Mouse (Mus musculus) spleen, postnatal 14 days (tissue): Measurements from ENCODE around the gene Gpc6.

ENCODE experiments used
- DNase-seq, 2 experiments: peaks; one replicate each; pipeline ENCODE4 v3.0.0; 2021 to 2022; ENCODE audit warnings: low spot score in 2 of 2

Gpc6 gene

DNA sequence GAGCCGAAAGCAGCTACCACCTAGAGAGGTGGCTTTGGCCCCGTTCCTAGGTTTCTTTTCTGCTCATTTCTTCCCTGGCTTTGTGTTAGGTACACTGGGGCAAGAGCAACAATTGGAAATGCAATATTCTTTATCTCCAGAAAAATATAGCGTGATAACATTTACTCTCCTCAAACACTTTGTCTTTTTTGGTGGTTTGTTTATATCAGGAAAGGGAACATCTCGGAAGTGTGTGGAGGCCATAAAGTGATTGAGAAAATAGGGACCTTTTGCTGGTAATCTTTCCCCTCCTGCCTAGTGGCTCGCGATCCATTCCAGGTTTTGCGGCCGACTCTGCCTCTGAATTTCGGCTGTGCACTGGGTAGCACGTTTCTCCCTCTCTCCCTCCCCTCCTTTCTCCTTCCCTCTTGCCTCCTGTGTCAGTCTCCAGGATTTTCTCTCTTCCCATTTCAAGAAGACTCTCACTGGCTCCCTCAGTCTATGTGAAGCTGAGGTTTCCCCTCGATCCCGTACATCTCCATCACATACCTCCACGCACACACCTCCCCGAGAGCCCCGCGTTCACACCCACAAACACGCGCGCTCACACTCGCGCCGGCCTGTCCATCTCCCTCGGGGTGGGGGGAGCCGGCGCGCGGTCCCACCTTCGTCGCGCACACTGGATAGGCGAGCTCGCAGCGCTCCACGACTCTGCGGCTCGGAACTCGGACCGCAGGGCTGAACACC lies at the start of gene Gpc6:
TSS of gene Gpc6 (plus strand) at position 440 of the 726 bp plus-strand sequence.
- DNase-seq: no peak

DNA sequence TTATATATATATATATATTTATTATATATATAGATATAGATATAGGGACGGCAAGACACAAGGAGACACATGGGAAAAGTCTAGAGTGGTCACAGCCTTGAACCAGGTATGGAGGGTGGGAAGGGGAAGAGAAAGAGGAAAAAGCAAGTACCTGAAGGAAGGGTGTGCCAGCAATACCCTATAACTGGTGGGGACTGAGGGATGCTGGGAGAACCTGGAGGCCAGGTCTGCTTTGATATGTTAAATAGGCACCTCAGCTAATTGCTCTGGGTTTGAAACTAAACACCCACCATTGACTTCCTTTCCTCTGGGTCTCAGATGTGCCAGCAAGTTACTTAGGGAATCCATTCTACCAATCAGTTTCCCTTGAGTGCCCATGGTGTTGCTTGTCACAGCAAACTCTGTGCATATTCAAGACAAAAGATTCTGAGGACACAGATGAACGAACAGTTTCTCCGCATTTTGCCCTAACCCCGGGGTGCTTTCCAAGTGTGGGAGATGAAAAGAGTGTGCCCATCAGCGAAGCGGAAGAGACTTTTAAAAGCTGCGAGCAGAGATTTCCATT lies 42.6 kb upstream of the Gpc6 start:
- DNase-seq: no peak

DNA sequence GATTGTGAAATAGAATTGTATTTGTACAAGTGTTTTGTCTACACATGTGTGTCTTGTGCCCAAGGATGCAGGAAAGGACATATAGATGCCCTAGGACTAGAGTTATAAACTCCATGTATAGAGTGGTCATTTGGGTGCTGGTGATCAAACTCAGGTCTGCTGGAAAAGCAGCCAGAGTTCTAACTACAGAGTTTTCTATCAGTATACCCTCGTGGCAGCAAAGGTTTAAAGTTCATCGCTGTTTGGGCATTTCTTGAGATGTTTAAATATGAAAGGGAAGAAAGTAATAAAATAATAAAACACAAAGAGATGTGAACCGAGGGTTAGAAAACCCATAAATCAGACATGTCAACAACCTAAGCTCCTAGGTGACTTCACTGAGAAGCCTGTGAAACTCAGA lies 30.8 kb upstream of the Gpc6 start:
- no peak for DNase-seq

DNA sequence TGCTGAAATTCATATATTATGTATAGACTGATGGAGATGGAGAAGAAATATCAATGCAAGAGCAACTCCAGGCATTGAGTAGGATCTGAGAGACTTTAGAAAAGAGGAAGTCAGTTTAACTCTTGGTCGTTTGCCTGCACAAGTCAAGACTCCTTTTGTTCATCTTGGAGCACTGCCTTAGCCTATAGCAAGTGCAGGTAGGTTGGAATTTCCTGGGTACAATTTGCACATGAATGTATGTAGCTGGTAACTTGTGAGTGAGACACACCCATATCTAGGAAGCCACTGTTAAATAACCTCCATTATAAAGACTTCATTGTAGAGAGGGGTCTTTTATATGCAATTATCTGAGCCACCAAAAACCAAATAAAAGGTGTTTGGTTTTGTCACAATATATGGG lies 27.1 kb upstream of the Gpc6 start:
- no peak for DNase-seq

DNA sequence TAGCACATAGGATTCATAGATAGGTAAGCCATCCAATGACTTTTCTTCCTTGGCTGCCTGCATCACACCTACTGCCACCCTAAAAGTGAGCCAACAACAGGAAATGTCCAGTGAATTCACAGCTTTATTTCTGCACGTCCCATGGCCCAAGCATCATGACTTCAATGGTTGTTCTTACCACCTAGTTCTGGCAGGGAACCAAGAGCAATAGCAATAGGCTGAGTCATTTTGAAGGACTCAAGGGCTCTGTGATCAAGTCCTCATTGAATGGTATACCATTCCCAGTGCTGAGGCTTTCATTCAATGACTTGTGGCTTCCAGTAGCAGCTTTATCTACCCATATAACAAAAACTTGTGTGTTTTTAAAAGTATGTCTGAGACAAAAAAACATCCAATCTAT lies 13.3 kb upstream of the Gpc6 start:
- no peak for DNase-seq

DNA sequence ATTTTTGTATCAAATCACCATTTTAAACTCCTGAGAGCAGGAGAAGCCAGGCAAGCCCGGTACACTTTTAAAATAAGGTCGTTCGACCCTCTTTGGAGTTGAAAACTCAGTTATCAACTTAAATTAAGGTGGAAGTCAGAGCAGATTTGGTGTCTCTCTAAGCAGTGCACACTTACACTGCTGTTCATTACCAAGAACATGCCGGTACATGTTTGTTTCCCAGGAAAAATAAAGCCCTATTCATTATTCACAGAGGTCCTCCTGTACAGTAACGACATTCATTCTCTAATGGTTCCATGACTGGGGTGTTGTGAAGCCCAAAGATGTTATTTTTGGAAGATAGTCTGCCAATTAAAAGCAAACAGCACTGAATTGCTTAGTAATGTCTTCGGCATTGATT lies 8.2 kb upstream of the Gpc6 start:
- no peak for DNase-seq

DNA sequence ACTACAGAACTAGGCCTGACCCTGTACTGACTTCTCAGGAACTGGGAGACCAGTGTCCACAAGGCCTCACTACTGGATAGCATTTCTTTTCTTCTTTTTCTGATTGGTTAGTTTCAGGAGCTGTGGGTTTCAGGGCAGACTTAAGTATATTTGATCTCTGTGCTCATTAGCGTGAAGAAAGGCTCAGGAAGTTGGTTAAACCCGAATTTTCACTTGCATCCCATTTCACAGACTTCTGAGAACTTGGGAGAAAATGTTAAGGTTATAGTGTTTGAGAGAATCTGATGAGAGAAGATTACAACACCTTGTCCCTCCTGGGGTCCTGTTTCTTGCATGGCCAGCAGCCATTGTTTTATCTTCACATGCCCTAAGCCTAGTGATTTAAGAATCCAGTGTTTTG lies 849 bp upstream of the Gpc6 start:
- no peak for DNase-seq

DNA sequence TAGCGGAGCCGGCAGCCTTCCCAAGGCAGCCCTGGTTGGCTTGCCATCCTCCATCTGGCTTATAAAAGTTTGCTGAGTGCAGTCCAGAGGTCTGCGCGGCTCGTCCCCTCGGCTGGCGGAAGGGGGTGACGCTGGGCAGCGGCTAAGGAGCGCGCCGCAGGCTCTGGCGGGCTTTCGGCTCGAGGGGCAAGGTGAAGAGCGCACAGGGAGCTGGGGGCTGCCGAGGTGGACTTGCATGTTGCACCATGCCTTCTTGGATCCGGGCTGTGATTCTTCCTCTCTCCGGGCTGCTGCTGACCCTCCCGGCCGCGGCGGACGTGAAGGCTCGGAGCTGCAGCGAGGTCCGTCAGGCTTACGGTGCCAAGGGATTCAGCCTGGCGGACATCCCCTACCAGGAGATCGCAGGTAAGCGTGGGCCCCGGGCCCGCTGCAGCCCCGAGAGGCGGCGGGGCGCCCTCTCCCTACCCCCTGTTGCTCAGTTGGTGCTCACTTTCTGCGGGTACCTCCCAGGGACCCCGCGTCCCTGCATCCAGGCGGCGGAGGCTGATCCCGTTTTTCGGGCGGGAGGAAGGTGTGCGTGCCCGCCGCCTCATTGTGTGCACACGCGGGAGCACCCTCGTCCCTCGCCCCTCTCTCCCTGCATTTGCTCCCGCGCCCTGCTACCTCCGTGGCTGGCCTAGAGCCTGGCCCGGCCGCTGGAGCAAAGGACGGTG lies 732 bp downstream of the Gpc6 start:
- no peak for DNase-seq

DNA sequence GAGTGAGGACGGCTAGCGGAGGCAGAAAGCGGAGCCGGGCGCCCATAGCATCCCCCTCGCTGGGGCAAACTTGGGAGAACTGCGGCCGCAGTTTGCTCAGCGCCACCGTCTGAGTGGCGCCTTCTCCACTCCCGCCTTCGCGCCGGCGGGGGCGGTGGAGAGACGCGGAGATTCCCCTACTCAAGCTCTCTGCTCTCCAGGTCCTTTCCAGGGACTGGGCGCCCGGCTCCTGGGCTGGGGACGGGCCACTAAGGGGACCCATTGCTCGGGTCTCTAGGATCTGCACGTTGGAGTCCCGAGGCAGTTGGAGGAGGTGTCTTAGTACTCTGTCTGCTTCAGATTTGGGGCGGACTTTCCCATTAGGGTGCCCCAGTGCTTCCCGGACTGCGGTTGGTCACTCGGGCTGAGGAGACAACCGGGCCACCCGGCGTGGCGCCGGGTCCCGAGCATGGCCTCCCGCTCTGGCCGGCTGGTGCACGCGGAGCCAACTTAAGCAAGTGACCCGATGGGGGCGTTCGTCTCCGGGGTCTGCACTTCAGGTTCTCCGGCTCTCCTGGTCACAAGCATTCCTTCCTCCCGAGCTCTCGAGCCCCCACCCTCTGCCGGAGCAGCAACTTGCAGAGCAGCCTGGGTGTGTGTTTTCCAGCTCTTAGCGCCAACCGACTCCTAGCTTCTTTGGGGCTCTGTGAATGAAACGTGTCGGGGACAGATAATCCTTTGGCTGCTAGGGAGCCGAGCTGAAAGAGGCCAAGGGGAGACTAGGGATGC lies 1.5 kb downstream of the Gpc6 start:
- no peak for DNase-seq

DNA sequence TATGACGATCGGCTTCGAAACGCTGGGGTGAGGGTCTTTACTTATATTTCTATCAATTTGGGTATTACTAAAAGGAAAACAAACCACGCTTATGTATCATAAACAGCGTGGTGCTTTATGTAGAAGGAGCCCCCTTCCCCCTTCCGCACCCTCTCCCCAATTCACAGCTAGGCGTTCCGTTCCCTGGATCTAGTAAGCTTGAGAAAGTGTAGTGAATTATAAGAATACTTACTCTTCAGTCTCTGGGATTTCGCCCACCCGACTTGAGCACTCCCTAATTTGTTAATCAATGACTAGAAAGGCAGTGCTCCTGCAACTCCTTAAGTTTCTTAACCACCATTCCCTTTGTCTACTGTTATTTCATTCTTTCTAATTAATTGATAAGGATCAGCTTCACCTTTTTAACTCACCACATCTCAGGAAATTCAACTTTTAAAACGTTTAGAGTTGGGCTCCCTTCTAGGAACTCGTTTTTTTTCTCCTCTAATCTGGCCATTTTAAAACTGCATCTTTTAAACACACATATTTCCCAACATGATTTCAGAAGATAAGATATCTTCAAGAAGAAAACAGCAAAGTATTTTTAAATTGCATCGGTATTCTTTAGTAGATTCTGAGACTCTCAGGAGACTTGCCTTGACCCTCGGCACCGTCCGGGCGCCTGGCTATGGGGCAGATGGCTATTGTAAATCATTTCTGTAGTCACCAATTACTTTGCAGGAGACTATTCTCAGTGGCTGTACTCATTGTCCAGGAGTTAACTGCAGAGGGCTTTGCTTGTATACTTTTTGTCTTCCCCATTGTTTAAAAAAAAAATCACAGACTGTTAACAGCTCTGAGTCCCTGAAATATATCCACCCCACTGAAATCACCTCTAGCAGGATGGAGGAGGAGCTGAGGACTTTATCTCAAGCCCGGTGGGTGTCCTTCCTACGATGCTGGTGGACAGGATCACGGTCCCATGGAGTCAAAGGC lies 2.5 kb downstream of the Gpc6 start:
- no peak for DNase-seq

DNA sequence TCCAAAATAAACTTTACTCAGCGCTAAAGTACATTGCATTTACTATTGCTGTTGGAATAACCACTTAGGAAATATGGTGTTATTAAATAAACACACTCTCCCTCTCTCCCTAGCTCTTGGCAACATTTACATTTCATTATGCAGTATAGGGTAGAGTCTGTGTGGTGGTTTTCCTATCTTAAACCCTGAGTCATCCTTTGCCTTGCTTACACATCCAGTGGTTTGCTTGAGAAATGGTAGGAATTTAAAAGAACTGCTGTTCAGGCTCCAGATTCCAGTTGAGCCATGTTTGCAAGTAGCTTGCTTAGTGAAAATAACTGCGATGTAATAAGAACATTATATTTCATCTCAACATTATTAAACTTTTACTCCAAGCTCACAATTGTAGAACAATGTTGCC lies 3.3 kb downstream of the Gpc6 start:
- no peak for DNase-seq

DNA sequence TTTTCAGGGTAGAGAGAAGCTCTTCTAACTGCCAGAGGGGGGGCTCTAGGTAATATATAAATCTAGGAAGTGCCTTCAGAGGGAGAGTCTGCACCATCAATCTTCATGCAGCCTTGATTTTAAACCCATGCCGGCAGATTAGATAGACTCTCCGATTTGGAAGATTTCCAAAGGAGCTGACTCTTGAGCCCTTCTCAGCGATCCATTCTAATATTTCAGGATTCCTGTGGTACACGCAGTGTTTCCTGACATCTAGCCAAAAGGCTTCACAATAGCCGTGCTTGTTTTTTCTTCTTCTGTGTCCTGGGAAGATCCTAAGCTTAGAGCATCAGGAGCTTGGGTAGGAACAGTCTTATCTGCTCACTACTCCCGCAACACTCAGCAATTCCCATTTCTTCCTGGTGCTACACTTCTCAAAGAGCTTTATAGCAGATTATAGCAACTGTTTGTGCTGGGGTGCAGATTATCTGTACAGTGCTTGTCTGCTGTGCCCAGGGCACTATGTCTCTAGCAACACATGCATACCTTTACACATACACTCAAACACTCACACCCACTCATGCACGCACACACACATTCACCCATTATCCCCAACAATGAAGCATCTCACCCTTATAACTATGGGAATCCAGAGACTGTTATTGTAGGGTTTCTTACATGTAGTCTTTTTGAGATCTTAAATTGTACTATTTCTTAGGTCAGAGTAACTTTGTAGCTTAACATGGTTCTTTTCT lies 3.8 kb downstream of the Gpc6 start:
- no peak for DNase-seq

DNA sequence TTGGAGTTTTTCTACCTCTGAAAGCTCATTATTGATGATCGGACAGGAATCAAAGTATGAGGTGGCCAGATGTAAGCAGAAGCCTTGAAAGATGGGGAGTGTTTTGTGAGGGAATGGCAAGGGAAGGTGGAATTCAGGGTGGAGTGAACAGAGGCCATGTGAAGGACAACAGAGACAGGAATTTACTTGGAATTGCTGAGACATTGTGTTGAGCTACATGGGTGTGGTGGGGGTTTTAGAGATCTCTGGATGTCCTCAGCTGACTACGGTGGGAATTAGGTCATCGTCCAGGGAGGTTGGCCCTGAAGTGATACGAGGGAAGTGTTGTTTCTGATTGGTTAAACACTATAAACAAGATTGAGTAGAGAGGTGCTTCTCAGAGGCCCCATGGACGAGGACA lies 8.7 kb downstream of the Gpc6 start:
- no peak for DNase-seq

DNA sequence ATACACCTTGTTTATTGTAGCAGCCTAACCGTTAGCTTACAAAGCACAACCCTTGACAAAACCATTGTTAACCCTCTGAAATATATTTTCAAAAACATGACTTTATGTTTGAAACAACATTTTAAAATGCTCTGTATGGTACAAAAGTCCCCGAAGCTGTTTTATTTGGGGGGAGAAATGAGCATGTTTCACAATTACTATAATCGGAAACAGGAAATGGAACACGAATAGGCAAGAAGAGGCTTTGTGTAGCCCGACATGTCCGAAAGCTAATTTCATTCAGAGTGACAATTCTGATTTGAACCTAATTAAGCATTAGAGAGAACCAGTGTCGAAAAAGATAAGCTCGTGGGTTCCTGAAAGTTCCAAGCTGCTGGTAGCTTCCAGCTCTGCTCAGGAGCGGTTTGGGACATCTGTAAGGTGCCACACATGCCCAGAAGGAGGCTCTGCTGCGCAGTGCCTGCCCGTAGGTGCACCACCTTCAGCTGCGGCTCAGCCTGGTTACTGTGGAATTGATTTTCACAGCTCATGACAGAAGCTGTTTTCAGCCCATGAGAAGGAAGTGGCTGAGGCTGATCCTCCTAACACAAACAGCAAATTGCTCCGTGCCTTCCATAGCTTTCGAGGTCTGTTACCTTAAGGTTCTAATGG lies 12.9 kb downstream of the Gpc6 start:
- no peak for DNase-seq

DNA sequence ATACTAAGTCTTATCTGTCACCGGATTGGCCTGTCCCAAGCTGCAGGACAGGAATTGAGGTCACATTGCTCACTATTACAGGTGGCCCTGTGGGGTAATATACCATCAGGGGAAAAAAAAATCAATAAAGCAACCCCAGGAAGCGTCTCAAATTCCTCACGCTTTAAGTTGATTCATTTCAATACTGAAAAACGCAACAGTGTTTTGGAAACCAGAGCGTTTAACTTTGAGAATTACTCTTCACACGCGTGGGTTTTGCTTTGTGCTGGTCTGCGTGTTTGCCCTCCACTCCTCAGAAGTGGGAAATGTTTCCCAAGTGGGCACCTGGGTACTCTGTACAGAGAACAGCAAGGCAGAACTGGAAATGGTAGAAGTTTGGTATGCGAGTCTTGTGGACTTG lies 13.6 kb downstream of the Gpc6 start:
- DNase-seq: no peak

DNA sequence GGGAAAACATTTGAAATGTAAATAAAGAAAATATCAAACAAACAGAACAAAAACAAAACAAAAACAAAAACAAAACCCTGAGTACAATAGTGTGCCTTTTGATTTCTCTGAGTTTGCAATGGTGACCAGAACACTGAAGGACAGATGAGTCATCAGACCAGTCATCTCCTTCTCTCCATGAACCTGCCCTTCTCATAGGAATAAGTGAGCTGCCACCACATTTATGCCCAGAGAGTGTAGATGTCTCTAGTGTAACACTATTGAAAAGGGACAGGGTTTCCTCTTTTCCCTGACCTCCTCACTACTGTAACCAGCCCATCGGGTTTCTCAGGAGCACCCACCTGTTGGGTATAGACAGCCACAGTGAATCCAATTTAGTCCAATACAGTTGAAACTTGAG lies 14.4 kb downstream of the Gpc6 start:
- no peak for DNase-seq

DNA sequence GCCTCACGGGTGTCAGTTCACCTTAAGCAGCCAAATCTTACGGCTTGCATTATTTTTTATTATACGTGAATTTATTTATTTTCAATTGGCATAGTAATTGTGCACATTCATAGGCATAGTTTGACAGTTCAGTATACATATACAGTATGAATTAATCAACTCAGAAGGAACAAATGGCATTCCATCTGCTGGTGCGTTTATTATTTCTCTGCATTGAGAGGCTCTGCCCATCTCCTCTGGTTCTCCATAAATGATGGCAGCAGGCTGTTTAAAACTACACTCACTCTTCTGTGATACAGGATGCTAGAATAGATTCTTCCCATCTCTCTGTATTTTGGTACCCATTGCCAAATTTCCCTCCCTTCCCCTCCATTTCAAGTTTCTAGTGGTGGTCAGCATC lies 16.7 kb downstream of the Gpc6 start:
- DNase-seq: no peak

DNA sequence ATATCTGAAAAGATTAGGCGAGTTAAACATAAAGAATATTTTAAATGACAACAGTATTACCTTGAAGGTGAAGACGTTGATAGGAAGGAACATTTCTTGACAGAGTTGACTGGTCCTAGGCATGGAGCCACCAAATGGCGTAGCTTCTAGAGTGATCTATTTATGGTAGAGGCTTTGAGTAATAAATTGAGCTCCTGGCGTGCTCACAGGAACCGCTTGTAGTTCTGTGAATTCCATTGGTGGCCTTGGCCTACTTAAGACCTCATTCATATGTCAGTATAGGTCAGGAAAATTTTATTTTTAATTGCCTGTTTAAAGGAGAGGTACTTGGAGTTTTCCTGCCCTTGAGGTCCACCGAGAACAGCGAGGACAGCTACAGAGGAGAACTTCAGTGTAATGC lies 18.6 kb downstream of the Gpc6 start:
- DNase-seq: no peak

DNA sequence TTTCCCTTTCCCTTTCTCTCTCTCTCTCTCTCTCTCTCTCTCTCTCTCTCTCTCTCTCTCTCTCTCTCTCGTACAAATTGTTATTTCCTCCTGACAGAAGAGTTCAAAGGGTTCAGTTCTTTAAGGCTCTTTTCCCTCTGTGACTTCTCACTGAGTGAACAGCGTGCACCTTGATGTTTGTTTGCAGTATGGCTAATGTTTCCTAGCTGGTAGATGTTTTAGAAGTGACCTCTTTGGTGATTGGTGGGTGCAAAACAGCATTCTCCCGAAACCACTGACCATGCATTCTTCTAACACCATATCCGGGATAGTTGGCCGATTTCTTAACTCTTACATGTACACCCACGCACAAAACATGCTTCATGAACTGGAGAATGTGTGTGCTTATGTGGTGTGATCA lies 20.9 kb downstream of the Gpc6 start:
- DNase-seq: no peak

DNA sequence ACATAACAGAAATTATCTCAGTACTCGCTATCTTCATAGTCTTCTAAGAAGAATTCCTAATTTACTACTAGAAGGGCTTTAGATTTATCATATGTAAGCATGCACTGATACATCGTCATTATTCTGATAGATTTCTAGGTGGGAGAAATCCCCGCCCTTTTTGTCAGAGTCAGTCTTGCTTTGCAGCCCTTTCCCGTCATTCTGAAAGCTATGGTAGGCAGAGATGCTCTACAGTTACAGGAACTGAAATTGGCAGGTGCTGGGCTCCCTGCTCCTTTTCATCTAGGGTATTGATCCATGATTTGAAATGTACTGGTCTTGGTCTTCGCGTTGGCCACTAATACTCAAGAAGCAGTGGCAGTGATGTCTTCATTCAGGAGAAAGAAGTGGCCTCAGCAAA lies 22.3 kb downstream of the Gpc6 start:
- DNase-seq: no peak
